Mouse (Mus musculus) testis, adult 2 months (tissue): ENCODE measurements around the gene Fam47e.

Source experiments
- CTCF ChIP-seq: fragments of 200-500 bp; IDR thresholded peaks from 2 replicates; pipeline ENCODE4 v1.5.1; 2012; ENCODE audit warnings: low read depth, mild to moderate bottlenecking, inconsistent platforms, low read length, moderate library complexity; ENCODE audit not compliant: control insufficient read depth, insufficient read depth, insufficient replicate concordance
- POLR2A ChIP-seq: fragments of 200-500 bp; IDR thresholded peaks from 2 replicates; pipeline ENCODE4 v1.6.1; 2012; ENCODE audit warnings: low read depth, mild to moderate bottlenecking, inconsistent platforms, low read length, moderate library complexity; ENCODE audit not compliant: control insufficient read depth

DNA sequence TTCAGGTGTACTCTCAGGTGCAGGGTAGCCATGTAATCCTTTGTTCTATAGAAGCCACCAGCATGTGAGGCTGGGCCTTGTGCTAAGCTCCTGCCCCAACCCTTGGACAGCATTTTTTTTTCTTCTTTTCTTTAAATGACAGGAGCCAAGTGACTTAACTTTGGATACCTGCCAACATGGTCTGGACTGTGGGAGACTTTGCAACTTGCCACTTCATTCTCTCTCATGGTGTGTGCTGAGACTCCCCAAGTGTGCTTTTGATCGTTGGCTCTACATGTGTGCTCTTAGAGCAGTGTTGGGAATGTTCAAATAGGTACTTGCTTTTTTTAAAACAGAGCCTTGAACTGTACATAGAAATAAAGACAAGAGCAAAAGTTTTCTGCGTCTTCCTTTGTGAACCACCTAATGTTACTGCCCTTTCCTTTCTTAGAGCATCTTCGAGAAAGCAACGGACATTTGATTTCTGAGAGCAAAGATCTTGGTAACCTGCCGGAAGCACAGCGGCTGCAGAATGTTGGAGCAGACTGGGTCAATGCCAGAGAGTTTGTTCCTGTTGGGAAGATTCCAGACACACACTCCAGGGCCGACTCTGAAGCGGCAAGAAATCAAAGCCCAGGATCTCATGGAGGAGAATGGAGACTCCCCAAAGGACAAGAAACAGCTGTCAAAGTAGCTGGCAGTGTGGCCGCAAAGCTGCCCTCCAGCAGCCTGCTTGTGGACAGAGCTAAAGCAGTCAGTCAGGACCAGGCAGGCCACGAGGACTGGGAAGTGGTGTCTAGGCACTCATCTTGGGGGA lies 49.8 kb downstream of the Fam47e start:
- TF ChIP-seq CTCF (no peak), POLR2A (no peak)
